Comparison of ENCODE assay signal across 8 mouse cellular contexts in the genomic region with DNA sequence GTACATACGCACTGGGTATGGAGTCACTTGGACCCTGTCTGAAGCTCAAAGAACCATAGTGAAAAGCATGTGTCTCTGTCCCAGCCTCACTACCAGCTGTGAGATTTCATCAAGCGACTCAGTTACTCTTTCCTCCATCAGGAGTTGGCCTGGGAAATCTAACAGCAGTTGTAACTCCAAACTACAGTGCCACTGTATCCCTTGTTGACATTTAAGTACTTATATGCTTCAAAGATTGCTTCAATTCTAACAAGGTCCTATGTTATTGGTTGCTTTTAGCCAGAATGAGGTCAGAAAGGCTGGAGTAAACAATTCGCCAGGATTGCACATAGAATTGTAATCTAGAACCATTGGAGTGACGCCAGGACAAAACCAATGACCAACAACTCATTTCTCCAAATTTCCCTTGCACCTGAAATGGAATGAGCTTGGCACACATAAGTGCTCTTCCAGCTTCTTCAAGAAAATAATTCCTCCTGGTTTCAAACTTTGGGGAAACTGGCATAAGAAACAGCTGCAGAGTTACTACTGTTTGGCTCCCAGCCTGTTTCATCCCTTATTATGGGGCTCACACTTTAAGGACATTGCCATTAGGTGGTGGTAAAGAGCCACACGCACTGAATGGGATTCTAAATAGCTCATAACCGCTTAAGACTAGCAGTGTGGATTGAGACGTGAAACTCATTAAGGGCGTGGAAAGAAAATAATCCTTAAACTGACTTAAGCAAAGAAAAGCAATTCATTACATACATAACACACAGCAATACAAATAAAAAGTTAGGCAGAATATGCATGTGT. TPM values are rescaled to one million over a fixed set of nuclear protein-coding genes. Genes with fewer than 3 reads are reported as not detected.
DNase-seq lines count a peak whose midpoint lies in the region; ATAC-seq and TF ChIP-seq lines count a peak whose summit lies in the region.
"Had no signal": no experiment of that assay in that cellular context is flagged by ENCODE, and none has a peak within 500 bp of the region (broad histone marks: within the 10 kb centered on the region; RNA-seq: fewer than 3 reads in every experiment).

No protein-coding gene starts in this region.

- DNase-seq in heart, adult 8-10 months (ENCODE audit: low spot score): peak; percentile 1
- peak; percentile 20 for DNase-seq in thymus, adult 2 months
- DNase-seq in thymus, adult 18-20 months: no peak
- peak; percentile 50 for DNase-seq in kidney, postnatal 10 days
- DNase-seq in testis, postnatal 14 days (ENCODE audit: low spot score): no peak
- no peak for DNase-seq in Muller cell, postnatal 12 days (ENCODE audit: inconsistent ontology term)

- no peak overlapping the region for H3K27ac ChIP-seq in heart, embryonic 11.5 days (ENCODE audit: low read depth, low read length)
- no peak overlapping the region for H3K27ac ChIP-seq in thymus, adult 2 months (ENCODE audit: control insufficient read depth, insufficient read depth, low read length)

- ATAC-seq in heart, embryonic 11.5 days (replicated peaks; ENCODE audit: insufficient number of reproducible peaks, low FRiP score, low TSS enrichment): no peak

- TF ChIP-seq CTCF in thymus, adult 2 months (IDR thresholded peaks at IDR 0.05; ENCODE audit: borderline replicate concordance, control insufficient read depth, extremely low read depth, insufficient read depth, low read length, poor library complexity): no peak

- no peaks in the 10 kb centered on the region for H3K27me3 ChIP-seq in heart, embryonic 11.5 days (ENCODE audit: control insufficient read depth, insufficient read depth, low read length)
- no peaks in the 10 kb centered on the region for H3K27me3 ChIP-seq in thymus, adult 2 months (ENCODE audit: control insufficient read depth, insufficient read depth, low read length)

- WGBS in heart, embryonic 11.5 days (ENCODE audit: insufficient replicate concordance): 57% methylated on average over 8 of the region's 8 CpGs
- WGBS in thymus, adult 2 months: 59% methylated on average over 8 of the region's 8 CpGs

- no peak overlapping the region for H3K9ac ChIP-seq in heart, embryonic 11.5 days (ENCODE audit: low read depth, low read length)

- H3K9me3 ChIP-seq in heart, embryonic 11.5 days (replicated peaks; ENCODE audit: control insufficient read depth, low read length): no peaks in the 10 kb centered on the region

- H3K4me2 ChIP-seq in heart, embryonic 11.5 days: no peak overlapping the region

- no peak for TF ChIP-seq POLR2A in thymus, adult 2 months (IDR thresholded peaks at IDR 0.05; ENCODE audit: control insufficient read depth, extremely low read depth, insufficient read depth, low read length, poor library complexity)

- no peaks in the 10 kb centered on the region for H3K36me3 ChIP-seq in heart, embryonic 11.5 days (ENCODE audit: control insufficient read depth, insufficient read depth, low read length)
- H3K36me3 ChIP-seq in thymus, adult 2 months (ENCODE audit: control insufficient read depth, insufficient read depth, low read length): no peaks in the 10 kb centered on the region

- H3K4me1 ChIP-seq in heart, embryonic 11.5 days (ENCODE audit: control insufficient read depth, insufficient read depth, low read length): no peaks in the 10 kb centered on the region
- H3K4me1 ChIP-seq in thymus, adult 2 months (replicated peaks; ENCODE audit: control insufficient read depth, insufficient read depth, low read length): no peaks in the 10 kb centered on the region

- no peak overlapping the region for H3K4me3 ChIP-seq in heart, embryonic 11.5 days (ENCODE audit: low read depth, low read length)
- no peak overlapping the region for H3K4me3 ChIP-seq in thymus, adult 2 months (ENCODE audit: control insufficient read depth, insufficient read depth, low read length)

RNA-seq across cellular contexts. Expression of gene Galnt14, which starts 13.8 kb away (rescaled TPM):
- not detected for total RNA-seq in heart, adult 8-10 months (2022)
- 1.5 and 2.1 TPM in 2 replicates for polyA plus RNA-seq in heart, embryonic 11.5 days (2014; fragmentation: Nextera tagmentation; extraction: Ambion mirVana)
- polyA plus RNA-seq in thymus, adult 2 months (2012; rRNA removed): 1.2 and 1.6 TPM in 2 replicates
- total RNA-seq: megakaryocyte-erythroid progenitor cell, adult 5-6 weeks had no signal

Comparison
In these comparisons a context has a peak if more than half of its experiments do, and no peak if none do; other contexts are left out.
1. DNase-seq: peak in heart, adult 8-10 months (single experiment), thymus, adult 2 months (single experiment) and kidney, postnatal 10 days (single experiment); none in thymus, adult 18-20 months (0 of 2), testis, postnatal 14 days (single experiment) and Muller cell, postnatal 12 days (single experiment).